Mouse (Mus musculus): Measurements from ENCODE around the gene Map3k4. TPM values are rescaled to one million over a fixed set of nuclear protein-coding genes. Genes with fewer than 3 reads are reported as not detected.
"Not testable (repeated sequence)": the region's sequence is repeated elsewhere in the genome, so short reads cannot be mapped to it uniquely, and the experiment has no call there.

The Map3k4 gene
- total RNA-seq, 2 experiments from 2014 or later = 17.1 to 20.1 TPM

DNA sequence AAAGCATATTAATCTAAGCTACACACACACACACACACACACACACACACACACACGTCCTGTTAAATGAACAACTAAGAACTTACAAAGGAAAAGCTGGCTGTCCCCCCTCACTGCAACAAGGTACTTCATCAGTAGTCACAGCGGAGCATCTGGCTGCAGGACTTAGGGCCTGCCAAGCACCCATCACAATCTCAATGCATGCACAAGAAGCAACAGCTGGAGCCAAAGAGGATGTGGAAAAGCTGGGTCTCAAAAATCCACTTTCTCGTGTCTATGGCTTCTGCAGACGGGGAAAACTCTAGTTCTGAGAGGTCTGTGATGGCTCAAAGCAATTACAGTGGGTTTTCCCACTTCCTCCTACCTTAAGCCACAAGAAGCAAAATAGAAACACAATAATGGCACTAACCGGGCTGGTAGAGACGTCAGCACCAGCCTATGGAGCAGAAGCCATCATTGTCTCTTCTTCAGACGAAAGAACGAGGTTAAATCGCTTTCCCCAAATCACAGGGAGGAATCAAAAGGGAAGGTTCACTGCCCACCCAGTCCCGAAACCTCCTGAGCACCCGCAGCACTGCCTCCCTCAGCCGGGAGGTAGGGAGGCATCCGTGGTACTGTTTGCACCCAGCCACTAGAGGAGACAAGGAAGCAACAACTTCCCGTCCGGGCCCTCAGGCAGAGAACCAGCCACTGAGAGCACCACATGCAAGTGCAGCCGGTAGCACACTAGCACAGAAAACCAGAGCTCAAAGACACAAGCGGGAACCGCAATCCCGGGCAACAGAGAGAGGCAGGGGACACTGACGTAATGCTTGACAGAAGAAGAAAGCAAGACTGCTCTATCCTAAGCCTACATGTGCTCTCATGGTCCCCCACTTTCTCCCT lies 11.1 kb downstream of the Map3k4 start:
- peak; percentile 96 for ATAC-seq (replicated peaks; ENCODE audit: poor library complexity)

DNA sequence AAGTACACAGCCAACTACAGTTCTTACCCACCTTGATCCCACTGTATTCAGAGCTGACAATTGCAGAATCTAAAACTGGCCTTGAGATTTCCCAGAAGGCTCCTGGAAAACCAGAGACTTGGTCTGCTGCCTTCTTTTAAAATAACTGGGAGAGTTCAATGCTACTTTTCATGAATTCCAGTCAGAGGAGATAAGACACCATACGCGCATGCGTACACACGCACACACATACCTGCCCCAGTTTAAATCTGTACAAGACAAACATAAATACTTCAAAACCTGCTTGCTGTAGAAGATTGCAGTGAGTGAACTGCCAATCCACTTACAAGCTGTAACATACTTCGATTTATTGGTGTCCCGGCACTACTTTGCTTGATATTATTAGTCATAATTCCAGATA lies 13.9 kb downstream of the Map3k4 start:
- ATAC-seq (replicated peaks; ENCODE audit: poor library complexity) = no peak

DNA sequence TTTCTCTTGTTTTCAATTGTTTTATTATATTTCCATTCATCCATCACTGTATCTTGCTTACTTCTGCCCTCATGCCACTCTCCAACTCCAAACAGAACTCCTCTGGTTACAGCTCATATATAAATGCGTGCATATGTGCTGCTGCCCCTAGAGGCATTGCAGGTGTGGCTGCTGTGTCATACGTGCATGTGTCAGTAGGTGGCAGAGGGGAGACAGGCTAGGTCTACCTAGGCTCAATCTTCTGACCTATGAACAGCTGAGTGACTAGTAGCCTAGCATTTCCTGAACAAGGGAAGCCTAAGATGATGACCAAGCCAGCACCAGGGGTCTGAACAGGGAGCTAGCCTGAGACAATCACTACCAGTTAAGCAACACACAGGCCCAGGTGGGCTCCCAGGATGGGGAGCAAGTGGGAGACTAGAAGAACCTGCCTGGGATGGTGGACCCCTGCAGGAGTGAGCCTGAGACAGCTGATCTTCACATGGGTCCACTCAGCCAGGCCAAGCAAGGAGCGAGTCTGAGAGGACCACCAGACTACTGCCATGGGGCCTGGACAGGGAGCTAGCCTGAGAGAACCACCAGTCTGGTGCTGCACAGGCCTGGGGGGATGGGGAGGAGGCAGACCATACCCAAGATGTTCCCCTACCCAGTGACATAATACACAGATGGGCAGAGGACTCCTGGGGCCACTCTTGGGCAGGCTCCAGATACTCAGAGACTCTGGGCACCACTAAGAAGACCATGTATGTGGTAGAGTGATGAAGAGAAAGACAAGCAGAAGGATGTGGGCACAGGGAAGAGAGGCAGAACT lies 17.5 kb downstream of the Map3k4 start:
- peak; percentile 97 for ATAC-seq (replicated peaks; ENCODE audit: poor library complexity)

DNA sequence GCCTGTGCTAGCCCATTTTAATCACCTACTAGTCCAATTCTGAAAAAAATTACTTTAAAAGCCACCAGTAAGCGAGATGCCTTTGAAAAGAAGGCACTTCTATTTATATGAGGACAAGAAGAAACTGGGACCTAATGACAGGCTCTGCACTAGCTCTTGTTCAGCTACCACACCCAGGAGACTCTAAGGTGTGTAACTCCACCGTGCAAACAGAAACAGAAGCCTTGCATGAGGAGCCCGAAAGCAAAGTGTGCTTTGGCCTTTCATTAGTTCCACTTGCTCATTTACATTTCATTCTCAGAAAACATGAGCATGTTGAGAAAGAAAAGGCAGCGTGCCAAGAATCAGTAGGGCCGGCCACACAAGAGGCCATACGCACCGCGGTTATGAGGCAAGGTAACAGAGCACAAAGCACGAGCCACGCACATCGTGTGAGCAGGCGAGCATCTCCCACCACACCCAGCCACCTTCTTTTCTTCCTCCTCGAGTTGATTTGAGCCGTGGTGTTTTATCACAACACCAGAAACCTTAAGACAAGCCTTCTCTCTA lies 18.4 kb downstream of the Map3k4 start:
- ATAC-seq (replicated peaks; ENCODE audit: poor library complexity) = no peak

DNA sequence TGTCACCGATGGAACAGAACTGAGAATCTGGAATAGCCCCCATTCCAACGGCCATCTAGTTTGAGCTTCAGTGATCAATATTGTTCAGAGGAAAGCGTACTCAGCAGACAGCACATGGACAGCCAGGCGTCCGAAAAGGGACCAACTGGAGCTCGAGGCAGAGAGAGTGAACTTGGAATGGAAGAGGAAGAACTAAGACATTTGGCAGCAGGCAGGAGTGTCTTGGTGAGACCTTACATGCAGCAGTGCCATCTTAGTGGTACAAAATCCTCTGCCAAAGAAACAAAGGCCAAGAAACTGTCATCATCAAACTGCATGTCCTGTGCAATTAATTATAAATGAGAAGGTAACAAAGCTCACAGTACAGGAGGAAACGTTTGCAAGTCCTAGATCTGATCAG lies 19.2 kb downstream of the Map3k4 start:
- no peak for ATAC-seq (replicated peaks; ENCODE audit: poor library complexity)

DNA sequence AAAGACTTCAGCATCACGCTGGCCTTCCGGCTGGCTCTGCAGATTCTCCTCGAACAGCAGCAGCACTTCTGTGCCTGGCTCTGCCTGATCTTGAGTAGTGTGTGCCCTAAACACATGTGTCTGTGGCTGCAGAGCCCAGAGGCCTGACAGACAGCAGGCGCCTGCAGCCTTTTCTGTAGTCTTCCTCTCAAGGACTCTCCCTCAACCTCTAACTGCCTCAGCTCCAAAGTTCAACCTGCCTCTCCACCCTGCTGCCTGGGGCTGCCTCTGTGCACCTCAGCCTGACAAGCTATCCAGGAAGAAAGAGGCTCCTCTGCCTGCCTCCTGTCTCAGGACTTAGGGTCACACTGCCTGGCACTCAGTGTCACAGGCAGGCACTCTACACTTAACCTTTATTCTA lies 20.6 kb downstream of the Map3k4 start:
- no peak for ATAC-seq (replicated peaks; ENCODE audit: poor library complexity)

DNA sequence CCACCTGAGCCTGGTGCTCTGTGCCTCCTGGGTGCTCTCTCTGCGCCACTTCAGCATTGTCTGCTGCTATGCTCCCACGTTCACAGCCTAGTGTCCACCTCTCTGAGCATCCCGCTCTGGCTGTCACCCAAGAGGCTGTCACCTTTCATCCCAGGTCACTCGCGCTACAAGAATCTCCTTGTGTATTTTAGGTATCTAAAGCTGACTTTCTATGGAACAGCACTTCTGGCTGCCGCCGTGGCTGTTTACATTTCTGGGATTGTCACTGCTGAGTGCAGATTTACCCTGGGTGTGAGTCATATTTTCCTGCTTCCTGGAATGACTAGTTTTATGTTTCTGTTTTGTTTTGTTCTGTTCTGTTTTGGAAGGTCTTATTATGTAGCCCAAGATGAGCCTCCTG lies 21.3 kb downstream of the Map3k4 start:
- ATAC-seq (replicated peaks; ENCODE audit: poor library complexity) = no peak

DNA sequence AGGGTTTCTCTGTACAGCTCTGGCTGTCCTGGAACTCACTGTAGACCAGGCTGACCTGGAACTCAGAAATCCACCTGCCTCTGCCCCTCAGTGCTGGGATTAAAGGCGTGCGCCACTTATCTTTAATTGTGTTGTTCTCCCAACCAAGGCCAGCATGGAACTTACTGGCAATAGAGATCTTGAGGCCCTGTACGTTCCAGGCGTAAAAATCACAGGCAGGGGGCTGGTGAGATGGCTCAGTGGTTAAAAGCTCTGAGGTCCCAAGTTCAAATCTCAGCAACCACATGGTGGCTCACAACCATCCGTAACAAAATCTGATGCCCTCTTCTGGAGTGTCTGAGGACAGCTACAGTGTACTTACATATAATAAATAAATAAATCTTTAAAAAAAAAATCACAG lies 22.7 kb downstream of the Map3k4 start:
- ATAC-seq (replicated peaks; ENCODE audit: poor library complexity) = not testable (repeated sequence)

DNA sequence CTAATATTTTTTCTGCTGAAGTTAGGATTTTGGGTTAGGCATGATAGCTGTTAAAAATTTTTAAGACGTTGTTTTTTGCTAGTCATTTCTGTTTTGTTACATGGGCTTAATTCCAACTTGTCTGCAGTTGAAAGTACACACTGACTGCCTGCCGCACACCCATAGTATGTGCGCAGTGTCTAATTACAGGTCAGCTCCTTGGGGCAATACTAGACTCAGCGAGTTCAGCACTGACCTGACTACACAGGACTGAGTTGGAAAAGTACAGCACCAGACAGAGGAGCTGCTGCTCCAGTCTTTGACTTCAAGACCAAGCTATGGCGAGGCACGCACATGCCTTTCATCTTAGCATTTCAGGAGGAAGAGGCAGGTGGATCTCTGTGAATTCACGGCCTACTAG lies 24.2 kb downstream of the Map3k4 start:
- no peak for ATAC-seq (replicated peaks; ENCODE audit: poor library complexity)

DNA sequence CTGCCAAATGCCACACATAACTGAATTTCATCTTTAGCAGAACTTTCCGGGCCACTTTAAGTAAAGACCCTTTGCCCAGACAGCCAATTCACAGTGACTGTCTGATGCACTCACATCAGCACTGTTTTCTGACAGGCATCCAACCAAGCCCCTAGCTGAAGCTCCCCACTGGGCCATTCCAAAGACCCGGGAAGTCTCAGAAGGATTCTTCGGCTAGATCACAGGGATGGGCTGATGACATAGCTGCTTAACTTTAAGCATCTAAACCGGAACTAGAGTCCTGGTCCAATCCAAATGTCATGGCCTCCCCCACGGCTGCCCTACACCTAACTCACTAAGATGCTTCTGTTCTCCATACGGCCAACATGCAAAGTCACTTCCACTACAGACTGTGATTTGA lies 25.0 kb downstream of the Map3k4 start:
- ATAC-seq (replicated peaks; ENCODE audit: poor library complexity) = no peak

DNA sequence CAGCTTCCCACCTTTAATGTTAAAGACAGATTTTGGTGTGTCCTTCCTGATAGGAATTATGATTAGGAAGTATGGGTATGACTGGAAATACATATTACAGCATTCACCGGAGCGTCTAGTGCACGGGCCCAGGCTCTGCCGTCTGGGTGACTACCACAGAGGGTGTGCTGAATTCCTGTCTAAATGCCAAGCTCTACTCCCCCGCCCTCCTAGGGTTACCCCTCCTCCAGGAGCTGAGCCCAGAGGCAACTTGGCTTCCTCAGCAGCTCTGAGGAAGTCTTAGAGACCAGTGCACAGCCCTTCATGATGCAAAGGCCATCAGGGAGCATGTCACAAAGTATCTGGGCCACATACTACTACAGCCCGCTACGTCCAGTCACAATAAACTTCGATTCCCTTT lies 25.7 kb downstream of the Map3k4 start:
- ATAC-seq (replicated peaks; ENCODE audit: poor library complexity) = no peak

DNA sequence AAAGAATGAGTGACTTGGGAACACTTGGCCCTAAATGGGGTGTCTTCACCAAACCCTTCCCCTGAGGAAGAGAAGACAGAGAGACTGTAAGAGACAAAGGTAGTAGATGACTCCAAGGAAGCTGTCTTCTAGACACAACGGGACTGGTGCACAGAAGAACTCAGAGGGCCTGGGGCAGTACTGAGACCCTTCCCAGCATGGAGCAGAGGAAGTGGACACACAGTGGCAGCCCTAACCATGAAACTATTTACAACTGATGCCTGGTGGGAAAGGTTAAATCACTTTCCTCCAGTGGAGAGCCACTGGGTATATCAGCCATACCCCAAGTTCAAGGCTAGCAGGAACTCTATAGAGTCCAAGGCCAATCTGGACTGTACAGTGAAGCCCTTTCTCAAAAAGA lies 26.2 kb downstream of the Map3k4 start:
- ATAC-seq (replicated peaks; ENCODE audit: poor library complexity) = no peak

DNA sequence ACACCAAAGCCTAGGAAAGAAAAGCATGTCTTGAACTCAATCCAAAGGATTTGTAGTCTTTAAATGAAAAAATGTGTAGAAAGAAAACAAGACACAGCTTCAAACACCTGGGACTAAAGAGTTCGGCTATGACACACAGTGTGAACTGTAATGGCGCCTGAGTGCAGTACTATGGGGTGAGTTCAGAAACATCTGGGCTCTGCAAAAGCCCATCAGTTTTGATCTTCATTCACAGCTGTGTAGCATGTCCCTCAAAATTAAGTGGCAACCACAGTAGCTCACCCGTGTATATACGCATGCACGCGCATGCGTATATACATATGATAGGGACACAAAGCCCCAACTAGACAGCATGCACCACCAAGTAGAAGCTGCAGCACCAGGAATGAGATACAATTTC lies 27.4 kb downstream of the Map3k4 start:
- no peak for ATAC-seq (replicated peaks; ENCODE audit: poor library complexity)

DNA sequence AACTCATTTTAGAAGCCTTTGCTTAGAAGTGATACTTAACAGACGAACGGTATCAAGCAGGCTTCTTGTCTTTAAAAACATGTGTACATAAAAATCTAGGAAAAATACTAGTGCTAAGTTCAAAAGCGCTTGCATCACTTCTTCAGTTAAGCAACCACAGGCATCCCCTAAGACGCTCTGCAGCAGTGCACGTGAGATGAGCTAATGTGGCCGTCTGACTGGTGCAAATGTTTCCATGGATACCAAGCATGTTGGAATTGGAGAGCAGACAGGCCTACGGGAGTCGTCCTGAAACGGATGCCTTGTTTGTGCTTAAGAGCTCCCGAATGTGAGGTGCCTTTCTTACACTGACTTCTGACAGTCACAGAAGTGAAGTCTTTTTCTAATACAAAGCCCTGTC lies 27.9 kb downstream of the Map3k4 start:
- ATAC-seq (replicated peaks; ENCODE audit: poor library complexity) = peak; percentile 34

DNA sequence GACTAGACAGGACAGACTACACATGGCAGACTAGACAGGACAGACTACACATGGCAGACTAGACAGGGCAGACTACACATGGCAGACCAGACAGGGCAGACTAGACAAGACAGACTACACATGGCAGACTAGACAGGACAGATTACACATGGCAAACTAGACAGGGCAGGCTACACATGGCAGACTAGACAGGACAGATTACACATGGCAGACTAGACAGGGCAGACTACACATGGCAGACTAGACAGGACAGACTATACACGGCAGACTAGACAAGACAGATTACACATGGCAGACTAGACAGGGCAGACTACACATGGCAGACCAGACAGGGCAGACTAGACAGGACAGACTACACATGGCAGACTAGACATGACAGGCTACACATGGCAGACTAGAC lies 28.8 kb downstream of the Map3k4 start:
- ATAC-seq (replicated peaks; ENCODE audit: poor library complexity) = not testable (repeated sequence)

DNA sequence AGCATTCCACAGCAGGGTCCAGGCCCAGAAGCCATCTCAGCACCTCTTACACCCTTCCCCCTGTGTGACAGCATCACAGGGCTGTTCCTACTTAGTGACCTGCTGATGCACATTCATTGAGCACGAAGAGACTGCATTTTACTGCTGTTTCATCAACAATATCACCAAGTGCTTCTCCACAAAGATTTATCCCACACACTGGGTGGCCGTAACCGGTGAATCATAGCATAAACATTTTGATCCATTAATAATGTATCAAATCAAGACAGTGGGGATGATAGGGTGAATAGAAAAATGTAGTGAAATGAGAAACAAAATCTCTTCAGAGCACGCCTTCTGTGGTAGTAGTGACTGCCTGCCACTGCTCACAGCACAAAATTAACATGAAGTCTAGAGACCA lies 29.7 kb downstream of the Map3k4 start:
- ATAC-seq (replicated peaks; ENCODE audit: poor library complexity) = no peak

DNA sequence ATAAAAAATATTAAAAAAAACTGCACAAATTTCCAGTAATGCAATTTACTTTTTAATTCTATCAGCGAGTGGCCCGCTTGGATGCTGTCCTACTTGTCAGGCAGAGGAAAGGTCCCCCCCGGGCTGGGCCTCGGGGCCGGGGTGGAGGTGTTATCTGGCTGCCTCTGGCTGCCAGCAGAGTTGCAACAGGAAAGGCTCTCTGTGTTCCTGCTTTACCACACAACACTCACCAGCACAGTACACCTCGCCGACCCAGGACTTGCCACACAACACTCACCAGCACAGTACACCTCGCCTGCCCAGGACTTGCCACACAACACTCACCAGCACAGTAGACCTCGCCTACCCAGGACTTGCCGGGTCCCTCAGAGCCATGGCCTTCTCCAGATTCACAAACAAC lies 38.8 kb downstream of the Map3k4 start:
- ATAC-seq (replicated peaks; ENCODE audit: poor library complexity) = peak; percentile 69

DNA sequence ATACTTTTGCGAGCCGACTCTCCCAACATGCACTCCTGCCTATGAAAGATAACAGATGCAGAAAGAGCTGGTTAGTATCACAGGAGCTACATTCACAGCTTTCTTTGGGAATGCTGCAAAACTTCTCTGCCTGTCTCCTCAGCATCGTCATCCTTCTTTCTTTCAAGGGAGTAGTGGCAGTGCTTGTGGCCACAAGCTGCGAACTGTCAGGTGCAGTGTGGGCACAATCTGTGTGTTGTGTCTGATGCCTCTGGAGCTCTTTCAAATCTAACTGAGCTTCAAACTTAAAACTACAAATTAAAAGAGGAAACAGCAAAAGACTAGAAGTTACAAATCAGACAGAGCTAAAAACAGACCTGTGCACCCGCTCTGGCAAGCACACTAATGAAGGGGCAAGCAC lies 40.5 kb downstream of the Map3k4 start:
- ATAC-seq (replicated peaks; ENCODE audit: poor library complexity) = no peak

DNA sequence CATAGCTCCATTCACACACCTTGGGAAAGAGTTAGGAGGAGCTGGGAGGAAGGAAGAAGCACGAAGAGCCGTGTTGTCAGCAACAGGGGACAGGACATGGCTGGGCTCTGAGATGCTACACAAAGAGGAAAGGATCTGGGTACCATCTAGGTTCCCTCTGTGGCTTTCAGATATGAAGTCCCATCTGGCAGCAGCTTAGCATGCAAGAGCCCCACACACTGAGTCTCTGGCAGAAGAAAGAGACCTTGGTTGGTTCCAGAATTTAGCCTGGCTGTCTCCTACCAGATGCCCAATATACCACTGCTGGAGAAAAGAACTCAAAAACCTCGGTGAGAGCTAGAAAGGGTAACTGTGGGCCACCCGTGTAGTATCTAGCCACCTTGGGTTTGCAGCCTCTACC lies 41.3 kb downstream of the Map3k4 start:
- ATAC-seq (replicated peaks; ENCODE audit: poor library complexity) = no peak

DNA sequence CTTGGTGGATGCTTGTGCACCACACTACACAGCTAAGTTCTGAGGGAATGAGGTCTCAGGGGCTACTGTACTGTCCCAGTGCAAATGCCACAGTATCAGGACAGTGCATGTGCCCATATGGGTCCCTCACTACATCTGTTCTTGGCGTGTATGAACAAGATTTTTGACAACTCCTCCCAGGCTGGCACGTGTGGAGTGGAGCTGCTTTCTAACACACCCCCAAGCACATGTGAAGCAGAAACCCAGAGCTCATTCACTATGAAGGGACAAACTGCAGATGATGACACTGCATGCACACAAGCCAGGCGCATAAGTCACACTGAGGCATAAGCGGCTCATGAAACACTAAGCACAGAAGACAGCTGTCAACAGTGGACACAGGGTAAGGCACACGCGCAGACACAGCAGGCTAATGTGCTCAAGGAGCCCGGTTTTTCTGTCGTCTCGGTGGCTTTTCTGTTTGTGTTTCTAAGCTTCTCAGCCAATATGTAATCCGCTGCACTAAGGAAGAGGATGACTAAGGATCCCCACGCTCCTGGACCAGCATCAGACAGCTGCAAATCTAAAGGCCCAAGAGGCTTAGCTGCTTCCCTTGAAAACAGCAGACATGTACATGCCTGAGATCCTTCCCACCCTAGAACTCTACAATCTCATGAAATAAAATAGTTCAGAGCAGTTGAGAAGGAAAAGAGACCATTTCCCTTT lies 41.9 kb downstream of the Map3k4 start:
- ATAC-seq (replicated peaks; ENCODE audit: poor library complexity) = no peak

DNA sequence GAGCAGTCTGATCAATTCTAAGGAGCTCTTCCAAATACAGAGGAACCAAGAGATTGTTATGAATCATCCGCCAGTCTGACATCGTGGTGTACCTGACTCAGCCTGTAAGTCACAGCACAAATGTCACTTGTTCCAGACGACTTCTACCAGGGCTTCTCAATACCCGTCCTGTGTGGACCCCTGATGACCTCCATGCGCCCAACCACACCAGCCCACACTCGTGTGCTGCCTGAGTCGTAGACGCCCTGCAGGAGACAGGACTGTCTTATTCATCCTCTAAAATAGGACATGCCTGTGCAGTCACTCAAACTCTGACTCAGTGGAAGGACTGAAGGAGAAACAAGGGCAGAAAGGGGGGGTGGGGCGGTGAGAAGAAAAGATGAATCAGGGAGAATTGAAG lies 42.8 kb downstream of the Map3k4 start:
- no peak for ATAC-seq (replicated peaks; ENCODE audit: poor library complexity)
